Mouse (Mus musculus): ENCODE results near the gene Wbp4.

DNA sequence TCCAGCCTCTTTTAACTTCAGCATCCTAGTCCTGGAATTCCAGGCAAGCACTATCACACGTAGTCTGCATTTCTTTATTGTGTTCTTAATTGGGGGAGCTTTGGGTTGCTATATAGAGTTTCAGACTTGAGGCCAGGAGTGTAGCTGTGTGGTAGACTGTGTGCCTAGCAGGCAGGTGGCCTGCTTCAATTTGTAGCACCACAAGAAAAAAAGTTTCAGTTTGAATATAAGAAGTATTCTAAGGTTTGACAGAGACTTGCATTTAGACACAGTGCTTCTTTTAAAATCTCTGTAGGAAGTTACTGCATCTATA is 38.3 kb upstream of the Wbp4 start:
- TF ChIP-seq ZC3H11A (IDR thresholded peaks at IDR 0.05; ENCODE audit: low read depth, low read length), result no peak
- TF ChIP-seq MAX (IDR thresholded peaks at IDR 0.05; ENCODE audit: low read length), result no peak
- no peak for TF ChIP-seq USF1 (IDR thresholded peaks at IDR 0.05; ENCODE audit: low read depth, low read length)
- no peak for TF ChIP-seq TBP (conservative IDR thresholded peaks at IDR 0.05; ENCODE audit: low read depth, low read length)
- no peak for TF ChIP-seq CTCF (conservative IDR thresholded peaks at IDR 0.05 in 1 of 2, IDR thresholded peaks at IDR 0.05 in 1 of 2; ENCODE audit: low read depth in 2 of 2, low read length in 2 of 2)
- TF ChIP-seq MEF2A (IDR thresholded peaks at IDR 0.05; ENCODE audit: borderline replicate concordance, low read depth, low read length), result no peak
- no peak for TF ChIP-seq POLR2AphosphoS2 (IDR thresholded peaks at IDR 0.05; ENCODE audit: low read depth, low read length)

Measured in CH12.LX (cell line).